Mouse (Mus musculus) lung, adult 2 months (tissue): ENCODE data around the gene March5. TPM values are rescaled to one million over a fixed set of nuclear protein-coding genes. Genes with fewer than 3 reads are reported as not detected.

Experiments
- DNase-seq: peaks from one replicate; pipeline ENCODE4 v3.0.0; 2022
- H3K4me1 ChIP-seq: fragments of 200-500 bp; 2 replicates; pipeline ENCODE4 v1.6.1; 2011; ENCODE audit warnings: low read length; ENCODE audit not compliant: control insufficient read depth, insufficient read depth
- H3K4me3 ChIP-seq: fragments of 200-500 bp; replicated peaks from 2 replicates; pipeline ENCODE3; 2011; ENCODE audit warnings: low read depth, mild to moderate bottlenecking, control low read depth, low read length; ENCODE audit errors: extremely low read depth
- CTCF ChIP-seq: fragments of 200-500 bp; IDR thresholded peaks from 2 replicates; pipeline ENCODE4 v1.5.1; 2011; ENCODE audit warnings: mild to moderate bottlenecking, low read length, control low read depth; ENCODE audit not compliant: insufficient read depth
- POLR2A ChIP-seq: fragments of 200-500 bp; IDR thresholded peaks from 2 replicates; pipeline ENCODE4 v1.6.1; 2011; ENCODE audit warnings: low read depth, mild to moderate bottlenecking, control low read depth, low read length, borderline replicate concordance; ENCODE audit errors: extremely low read depth
- WGBS: fragments of 180-500 bp; shearing (Covaris S2); methylation state at CpG from one replicate; pipeline ENCODE4 v1.1.7; 2018; 5-methylcytosine and 5-hydroxymethylcytosine counted together
- polyA plus RNA-seq: library from polyadenylated mRNA; depleted of rRNA; stranded (reverse); fragments of >200 nt; gene quantifications from 2 replicates; pipeline ENCODE4 v1.2.3, GENCODE M21; 2012

March5 gene
- polyA plus RNA-seq, 1 experiment: 28.8 TPM

DNA sequence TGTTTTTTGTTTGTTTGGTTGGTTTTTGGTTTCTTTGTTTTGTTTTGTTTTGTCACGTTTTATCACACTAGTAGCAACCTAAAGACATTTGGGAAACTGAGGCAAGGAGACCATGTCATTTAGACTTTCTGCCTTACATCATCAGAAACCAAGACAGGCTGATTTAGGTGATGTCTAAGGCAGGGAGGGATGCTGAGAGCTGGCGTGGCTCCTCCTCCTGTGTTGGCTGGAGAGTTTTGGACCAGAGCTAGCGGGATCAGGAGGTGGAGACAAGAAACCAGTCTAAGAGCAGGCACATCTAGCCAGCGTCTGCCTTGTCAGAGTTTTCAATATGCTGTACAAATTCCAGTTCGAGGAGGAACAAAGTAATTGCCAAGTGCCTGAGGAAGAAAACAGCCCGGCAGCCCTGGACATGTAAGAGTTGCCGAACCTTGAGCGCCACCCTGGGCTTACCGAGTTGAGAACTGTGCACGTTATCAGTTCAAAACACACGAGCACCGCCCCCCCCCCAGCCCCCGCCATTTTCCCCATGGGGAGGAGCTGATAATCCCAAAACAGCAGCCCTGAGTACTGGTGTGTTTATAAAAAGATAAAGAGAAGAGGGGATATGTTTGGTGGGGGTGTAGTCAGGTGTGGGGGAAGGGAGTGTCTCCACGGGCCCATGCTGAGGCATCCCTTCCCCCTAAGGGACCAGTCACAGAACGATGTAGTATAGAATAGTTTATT, 30.5 kb downstream of the March5 start:
- no peak overlapping the region for H3K4me3 ChIP-seq
- no peak for TF ChIP-seq POLR2A
- no peak for TF ChIP-seq CTCF
- 7% methylated on average over 15 of the region's 15 CpGs for WGBS
- no peak for DNase-seq
- H3K4me1 ChIP-seq: peaks cover 7% of the 10 kb centered on the region; the same call in 1 of the 2 replicates

- 21% methylated on average over 7 of the region's 7 CpGs for WGBS
- DNase-seq: no peak
- TF ChIP-seq POLR2A: no peak
- TF ChIP-seq CTCF: no peak
- peaks cover 5% of the 10 kb centered on the region; the same call in 1 of the 2 replicates for H3K4me1 ChIP-seq
- no peak overlapping the region for H3K4me3 ChIP-seq
Observed at GRCm38 (mm10) chr19:37238651-37239050, 31.3 kb downstream of the March5 start.

GRCm38 (mm10) chr19:37239096-37239495, 31.8 kb downstream of the March5 start:
- no peak for DNase-seq
- WGBS: 21% methylated on average over 4 of the region's 4 CpGs
- Histone ChIP-seq H3K4me3 (no peak overlapping the region), H3K4me1 (peaks cover under 1% of the 10 kb centered on the region; the same call in 1 of the 2 replicates)
- TF ChIP-seq POLR2A: no peak
- TF ChIP-seq CTCF: no peak

DNA sequence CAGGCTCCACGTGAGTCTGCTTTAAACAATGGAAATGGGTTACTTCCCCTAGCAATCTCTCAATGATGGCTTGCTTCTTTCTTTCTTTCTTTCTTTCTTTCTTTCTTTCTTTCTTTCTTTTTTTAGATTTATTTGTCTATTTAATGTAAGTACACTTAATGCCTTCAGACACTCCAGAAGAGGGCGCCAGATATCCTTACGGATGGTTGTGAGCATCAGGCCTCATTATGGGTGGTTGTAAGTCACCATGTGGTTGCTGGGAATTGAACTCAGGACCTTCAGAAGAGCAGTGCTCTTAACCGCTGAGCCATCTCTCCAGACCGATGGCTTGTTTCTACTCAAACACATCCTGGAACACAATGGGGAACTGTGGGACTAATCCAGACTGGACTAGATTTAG, 33.9 kb downstream of the March5 start:
- 70% methylated on average over 5 of the region's 5 CpGs for WGBS
- no peak for TF ChIP-seq POLR2A
- no peak for TF ChIP-seq CTCF
- no peak overlapping the region for H3K4me3 ChIP-seq
- no peak for DNase-seq
- no peaks in the 10 kb centered on the region for H3K4me1 ChIP-seq

- TF ChIP-seq CTCF (no peak), POLR2A (no peak)
- Histone ChIP-seq H3K4me1 (no peaks in the 10 kb centered on the region), H3K4me3 (no peak overlapping the region)
- 25% methylated on average over 2 of the region's 2 CpGs for WGBS
- no peak for DNase-seq
Observed at GRCm38 (mm10) chr19:37242707-37243106, 35.4 kb downstream of the March5 start.

DNA sequence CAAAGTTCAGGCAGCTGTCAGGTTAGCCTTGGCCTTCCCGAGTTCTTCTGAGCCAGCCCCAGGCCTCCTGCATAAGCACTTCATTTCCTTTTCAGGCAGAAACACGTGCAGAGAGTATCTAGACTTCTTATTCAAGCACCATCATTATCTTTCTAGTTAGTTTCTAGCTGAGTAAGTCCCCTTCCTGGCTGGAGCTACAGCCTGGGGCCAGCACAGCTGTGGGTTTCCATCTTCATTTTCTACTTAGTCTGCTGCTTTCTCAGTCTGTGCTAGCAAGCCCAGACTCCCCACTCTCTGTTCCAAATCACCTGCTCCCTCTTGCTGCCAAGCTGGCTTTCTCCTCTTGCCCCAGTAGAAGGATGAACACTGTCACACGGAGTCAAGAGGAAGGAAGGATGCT, 39.5 kb downstream of the March5 start:
- no peak for DNase-seq
- 29% methylated on average over 3 of the region's 3 CpGs for WGBS
- H3K4me3 ChIP-seq: no peak overlapping the region
- TF ChIP-seq CTCF: no peak
- no peak for TF ChIP-seq POLR2A
- no peaks in the 10 kb centered on the region for H3K4me1 ChIP-seq

- 60% methylated on average over 3 of the region's 3 CpGs for WGBS
- no peak for TF ChIP-seq CTCF
- no peak for TF ChIP-seq POLR2A
- no peak for DNase-seq
- no peak overlapping the region for H3K4me3 ChIP-seq
- no peaks in the 10 kb centered on the region for H3K4me1 ChIP-seq
Observed at GRCm38 (mm10) chr19:37248199-37248598, 40.9 kb downstream of the March5 start.

DNA sequence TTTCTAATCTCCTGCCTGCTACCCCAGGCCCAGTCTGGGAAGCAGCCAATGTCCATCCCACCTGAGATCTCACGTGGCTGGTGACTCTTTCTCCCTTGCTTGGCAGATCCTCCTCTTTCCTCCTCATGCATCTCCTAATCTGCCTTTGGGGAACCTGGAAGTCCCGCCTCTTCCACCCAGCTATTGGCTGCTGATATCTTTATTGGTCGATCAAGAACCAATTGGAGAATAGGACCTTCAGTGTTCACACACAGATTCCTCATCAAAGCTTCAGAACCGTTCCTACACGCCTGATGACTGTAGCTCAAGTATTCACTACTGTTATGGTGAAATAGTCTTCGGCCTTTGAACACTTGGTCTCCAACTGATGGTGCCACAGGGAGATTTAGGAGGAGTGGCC, 44.8 kb downstream of the March5 start:
- no peak for DNase-seq
- 53% methylated on average over 6 of the region's 6 CpGs for WGBS
- H3K4me1 ChIP-seq: no peaks in the 10 kb centered on the region
- no peak overlapping the region for H3K4me3 ChIP-seq
- TF ChIP-seq POLR2A (no peak), CTCF (no peak)

- no peak for TF ChIP-seq CTCF
- no peak for TF ChIP-seq POLR2A
- WGBS: 87% methylated on average over 9 of the region's 9 CpGs
- Histone ChIP-seq H3K4me1 (no peaks in the 10 kb centered on the region), H3K4me3 (no peak overlapping the region)
- DNase-seq: no peak
Observed at GRCm38 (mm10) chr19:37255321-37255720, 48.0 kb downstream of the March5 start.

GRCm38 (mm10) chr19:37262389-37262788, 55.0 kb downstream of the March5 start:
- 60% methylated on average over 4 of the region's 4 CpGs for WGBS
- TF ChIP-seq POLR2A: no peak
- TF ChIP-seq CTCF: no peak
- Histone ChIP-seq H3K4me1 (no peaks in the 10 kb centered on the region), H3K4me3 (no peak overlapping the region)
- no peak for DNase-seq

GRCm38 (mm10) chr19:37263566-37263942, 56.2 kb downstream of the March5 start:
- TF ChIP-seq CTCF (no peak), POLR2A (no peak)
- 60% methylated on average over 8 of the region's 8 CpGs for WGBS
- H3K4me3 ChIP-seq: no peak overlapping the region
- no peaks in the 10 kb centered on the region for H3K4me1 ChIP-seq
- no peak for DNase-seq
